In the genomic region with DNA sequence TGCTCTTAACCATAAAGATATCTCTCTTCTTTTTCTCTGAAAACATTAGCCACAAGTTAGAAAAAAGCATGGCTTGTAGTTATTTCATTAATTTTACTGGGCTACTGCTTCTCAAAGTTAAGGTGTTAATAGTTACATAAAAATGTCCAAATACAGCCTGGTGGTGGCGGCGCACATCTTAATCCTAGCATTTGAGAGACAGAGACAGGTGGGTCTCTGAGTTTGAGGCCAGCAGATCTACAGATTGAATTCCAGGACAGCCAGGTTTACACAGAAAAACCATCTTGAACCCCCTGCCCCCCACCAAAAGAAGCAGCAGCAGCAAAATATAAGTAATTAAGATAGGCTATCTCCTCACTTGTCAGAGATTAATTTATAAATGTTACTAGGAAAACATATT, we compare ENCODE assay signal across 31 mouse cellular contexts.
"Had no signal": no experiment of that assay in that cellular context is flagged by ENCODE, and none has a peak within 500 bp of the region (broad histone marks: within the 10 kb centered on the region; RNA-seq: fewer than 3 reads in every experiment).

No protein-coding gene starts in this region.

- H3K4me1 ChIP-seq: limb, embryonic 10.5 days; limb, embryonic 12.5 days; limb, embryonic 13.5 days; limb, embryonic 15.5 days; liver, embryonic 12.5 days; liver, embryonic 13.5 days; liver, embryonic 15.5 days; lung, embryonic 15.5 days; midbrain, embryonic 10.5 days; midbrain, embryonic 12.5 days; midbrain, embryonic 13.5 days; midbrain, embryonic 15.5 days; neural tube, embryonic 12.5 days had no signal

- H3K27ac ChIP-seq: left cerebral cortex, adult 2 months; limb, embryonic 10.5 days; limb, embryonic 12.5 days; limb, embryonic 13.5 days; limb, embryonic 15.5 days; liver, embryonic 12.5 days; liver, embryonic 13.5 days; liver, embryonic 14.5 days; liver, embryonic 15.5 days; lung, embryonic 15.5 days; macrophage; midbrain, embryonic 10.5 days; midbrain, embryonic 12.5 days; midbrain, embryonic 13.5 days; midbrain, embryonic 15.5 days; neural tube, embryonic 12.5 days had no signal

- H3K9ac ChIP-seq: limb, embryonic 12.5 days; limb, embryonic 13.5 days; limb, embryonic 15.5 days; liver, embryonic 12.5 days; liver, embryonic 13.5 days; liver, embryonic 14.5 days; liver, embryonic 15.5 days; liver, postnatal 0 days; lung, embryonic 14.5 days; lung, embryonic 15.5 days; midbrain, embryonic 12.5 days; midbrain, embryonic 13.5 days; midbrain, embryonic 15.5 days; neural tube, embryonic 12.5 days had no signal

- ATAC-seq: liver, embryonic 12.5 days; liver, postnatal 0 days; lung, postnatal 0 days; midbrain, embryonic 13.5 days; midbrain, embryonic 15.5 days; midbrain, embryonic 16.5 days had no signal

- DNase-seq: left cerebral cortex, postnatal 4 days; liver; liver, embryonic 13.5 days; liver, postnatal 0 days; lung, adult 18-20 months; lung, adult 2 months; lung, postnatal 10 days; lung, postnatal 14 days; lung, postnatal 36 days; lung, postnatal 4 days; midbrain, embryonic 14.5 days had no signal

- H3K4me3 ChIP-seq: left cerebral cortex, adult 2 months; limb, embryonic 10.5 days; limb, embryonic 12.5 days; limb, embryonic 13.5 days; limb, embryonic 15.5 days; liver, embryonic 12.5 days; liver, embryonic 13.5 days; liver, embryonic 15.5 days; lung, embryonic 15.5 days; megakaryocyte, embryonic 14.5 days; midbrain, embryonic 10.5 days; midbrain, embryonic 12.5 days; midbrain, embryonic 13.5 days; midbrain, embryonic 15.5 days; neural tube, embryonic 12.5 days had no signal

- H3K9me3 ChIP-seq: limb, embryonic 10.5 days; limb, embryonic 12.5 days; limb, embryonic 13.5 days; limb, embryonic 15.5 days; liver, embryonic 12.5 days; liver, embryonic 13.5 days; liver, embryonic 15.5 days; lung, embryonic 15.5 days; megakaryocyte, embryonic 14.5 days; midbrain, embryonic 10.5 days; midbrain, embryonic 12.5 days; midbrain, embryonic 13.5 days; midbrain, embryonic 15.5 days; neural tube, embryonic 12.5 days had no signal

- H3K4me2 ChIP-seq: limb, embryonic 12.5 days; limb, embryonic 13.5 days; limb, embryonic 15.5 days; liver, embryonic 11.5 days; liver, embryonic 12.5 days; liver, embryonic 13.5 days; liver, embryonic 15.5 days; lung, embryonic 14.5 days; lung, embryonic 15.5 days; midbrain, embryonic 12.5 days; midbrain, embryonic 13.5 days; midbrain, embryonic 15.5 days; neural tube, embryonic 12.5 days had no signal

- H3K27me3 ChIP-seq: limb, embryonic 12.5 days; limb, embryonic 13.5 days; limb, embryonic 15.5 days; liver, embryonic 12.5 days; liver, embryonic 13.5 days; liver, embryonic 15.5 days; lung, embryonic 15.5 days; megakaryocyte, embryonic 14.5 days; midbrain, embryonic 12.5 days; midbrain, embryonic 13.5 days; midbrain, embryonic 15.5 days; neural tube, embryonic 12.5 days had no signal
